Mouse (Mus musculus): Measurements from ENCODE around the gene Kifc5b. TPM values are rescaled to one million over a fixed set of nuclear protein-coding genes. Genes with fewer than 3 reads are reported as not detected.
"Not testable (repeated sequence)": the region's sequence is repeated elsewhere in the genome, so short reads cannot be mapped to it uniquely, and the experiment has no call there.

The Kifc5b gene
- total RNA-seq, 2 experiments from 2014 or later, result 2.9 to 3.1 TPM

DNA sequence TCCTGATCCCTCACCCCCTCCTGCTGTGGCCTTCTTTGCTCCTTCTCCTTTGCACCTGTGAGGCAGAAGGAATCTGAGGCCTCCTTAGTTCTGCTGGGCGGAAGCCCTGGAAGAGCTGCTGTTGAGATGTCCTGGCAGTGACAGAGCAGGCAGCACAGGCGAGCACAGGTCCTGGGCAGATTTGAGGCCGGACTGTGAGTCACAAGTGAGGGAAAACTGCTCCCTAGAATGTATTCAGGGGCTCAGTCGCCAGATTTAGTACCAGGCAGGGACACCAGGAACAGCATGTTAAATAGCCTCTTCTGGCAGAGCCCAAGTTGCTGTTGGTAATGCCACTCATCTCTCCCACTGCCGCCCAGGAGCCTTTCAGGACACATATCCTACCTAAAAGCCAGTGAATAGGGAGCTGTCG is 51.3 kb downstream of the Kifc5b start:
- no peak for DNase-seq (ENCODE audit: extremely low spot score in 1 of 2, low spot score in 1 of 2)

DNA sequence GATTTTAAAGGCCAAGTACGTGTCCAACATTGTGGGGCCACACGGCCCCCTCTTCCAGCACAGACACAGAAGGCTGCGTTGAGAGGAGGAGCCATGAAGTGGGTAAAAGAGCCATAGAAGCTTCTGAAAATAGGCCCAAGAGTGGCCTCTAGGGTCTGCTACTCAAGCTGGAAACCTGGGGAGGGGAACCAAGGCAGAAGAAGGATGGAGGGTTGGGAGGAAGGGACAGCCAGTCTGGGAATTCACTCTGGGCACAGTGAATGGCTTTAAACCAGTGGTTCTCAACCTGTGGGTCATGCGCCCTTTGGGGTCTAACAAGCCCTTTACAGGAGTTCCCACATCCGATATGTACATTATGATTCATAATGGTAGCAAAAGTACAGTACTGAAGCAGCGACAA is 52.4 kb downstream of the Kifc5b start:
- DNase-seq (ENCODE audit: extremely low spot score in 1 of 2, low spot score in 1 of 2), result no peak

DNA sequence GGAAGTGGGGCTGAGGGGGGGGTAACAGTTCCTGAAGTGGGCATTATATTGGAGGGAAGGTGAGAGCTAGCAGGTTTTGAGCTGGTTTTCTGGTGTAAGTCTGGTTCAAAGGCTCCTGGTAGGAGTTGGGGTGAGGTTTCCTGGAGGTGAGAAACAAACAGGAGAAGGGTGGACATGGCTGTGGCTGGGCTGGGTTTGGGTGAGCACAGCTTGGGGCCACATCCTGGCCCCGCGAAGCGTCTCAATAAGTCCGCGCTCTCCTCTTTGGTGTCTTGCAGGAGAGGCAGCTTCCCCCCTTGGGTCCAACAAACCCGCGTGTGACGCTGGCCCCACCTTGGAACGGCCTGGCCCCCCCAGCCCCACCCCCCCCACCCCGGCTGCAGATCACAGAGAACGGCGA is 53.3 kb downstream of the Kifc5b start:
- no peak for DNase-seq (ENCODE audit: extremely low spot score in 1 of 2, low spot score in 1 of 2)

DNA sequence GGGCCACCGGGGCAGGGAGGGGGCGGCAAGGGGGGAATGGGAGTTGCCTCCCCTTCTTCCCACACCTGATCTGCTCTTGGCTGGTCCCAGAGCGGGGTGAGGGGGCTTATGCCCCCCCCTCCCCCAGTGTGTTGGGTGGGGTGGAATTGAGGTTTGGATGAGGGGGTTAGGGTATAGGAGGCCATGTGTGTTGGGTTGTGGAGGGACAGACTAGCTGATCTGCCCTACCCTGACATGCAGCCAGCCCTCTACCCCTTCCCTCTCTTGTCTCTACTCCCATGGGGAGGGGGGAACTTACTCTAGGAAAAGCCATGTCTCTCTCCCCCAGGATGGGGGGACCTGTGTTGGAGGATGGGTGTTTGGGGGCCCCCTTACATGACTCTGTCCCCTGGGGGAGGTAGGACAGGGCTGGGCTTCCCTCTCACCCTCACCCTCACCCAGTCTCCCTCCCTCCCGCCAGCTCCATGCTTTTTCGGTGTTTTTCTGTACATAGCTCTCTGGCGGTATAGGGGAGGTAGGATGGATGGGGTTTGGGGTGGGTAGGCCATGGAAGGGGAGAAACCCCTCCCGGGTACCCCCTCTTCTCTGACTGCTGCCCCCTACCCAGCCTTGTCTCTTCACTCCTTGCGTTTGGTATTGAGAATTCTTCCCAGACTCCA is 54.5 kb downstream of the Kifc5b start:
- DNase-seq (ENCODE audit: extremely low spot score in 1 of 2, low spot score in 1 of 2), result no peak

GRCm38 (mm10) chr17:26972107-26972506 is 55.2 kb downstream of the Kifc5b start:
- DNase-seq (ENCODE audit: extremely low spot score in 1 of 2, low spot score in 1 of 2), result no peak

- peak; percentile 87 for DNase-seq (ENCODE audit: extremely low spot score in 1 of 2, low spot score in 1 of 2)
These were observed 56.0 kb downstream of the Kifc5b start, which contains the start of gene Zbtb9 for GRCm38 (mm10) chr17:26972703-26973574. TSS of gene Zbtb9 (plus strand) at chr17:26973167.

GRCm38 (mm10) chr17:26974547-26974946 is 57.7 kb downstream of the Kifc5b start:
- DNase-seq (ENCODE audit: extremely low spot score in 1 of 2, low spot score in 1 of 2), result no peak

GRCm38 (mm10) chr17:26975415-26975814 is 58.5 kb downstream of the Kifc5b start:
- no peak for DNase-seq (ENCODE audit: extremely low spot score in 1 of 2, low spot score in 1 of 2)

DNA sequence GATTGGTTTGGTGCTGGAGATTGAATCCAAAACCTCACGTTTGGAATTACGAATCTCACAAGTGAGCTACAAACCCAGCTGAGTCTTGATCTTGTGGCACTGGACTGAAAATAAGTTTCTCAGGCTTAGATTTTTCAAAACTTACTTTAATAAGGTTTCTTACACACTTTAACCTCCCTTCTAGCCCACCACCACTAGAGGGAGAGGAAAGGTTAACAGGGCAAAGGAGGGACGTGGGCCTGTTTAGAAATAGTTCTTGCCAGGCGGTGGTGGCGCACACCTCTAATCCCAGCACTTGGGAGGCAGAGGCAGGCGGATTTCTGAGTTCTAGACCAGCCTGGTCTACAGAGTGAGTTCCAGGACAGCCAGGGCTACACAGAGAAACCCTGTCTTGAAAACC is 60.5 kb downstream of the Kifc5b start:
- DNase-seq (ENCODE audit: extremely low spot score in 1 of 2, low spot score in 1 of 2), result not testable (repeated sequence)

GRCm38 (mm10) chr17:26979426-26979825 is 62.5 kb downstream of the Kifc5b start:
- no peak for DNase-seq (ENCODE audit: extremely low spot score in 1 of 2, low spot score in 1 of 2)

DNA sequence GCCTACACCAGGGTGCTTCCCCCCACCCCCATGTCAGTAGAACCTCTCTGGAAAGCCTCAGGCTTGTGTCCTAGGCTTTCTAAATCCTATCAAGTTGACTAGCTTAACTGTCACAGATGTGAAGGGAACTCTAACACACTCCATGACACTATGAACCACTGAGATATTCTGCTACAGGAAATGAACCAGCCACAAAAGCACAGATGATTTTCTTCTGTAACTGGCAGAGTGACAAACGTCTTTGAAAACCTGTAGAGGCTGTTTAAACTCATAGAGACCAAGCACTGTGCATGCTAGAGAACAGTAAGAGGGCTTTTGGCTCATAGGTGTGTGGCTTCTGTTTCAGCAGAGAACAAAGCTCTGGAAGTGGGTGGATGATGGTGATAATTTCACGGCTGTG is 64.2 kb downstream of the Kifc5b start:
- DNase-seq (ENCODE audit: extremely low spot score in 1 of 2, low spot score in 1 of 2), result no peak

Small RNA genes within 50 kb of the gene (microRNA-seq; reads per million reads assigned to microRNA genes)
- gene Gm27775 (0 reads per million in 2 experiments), gene Mir3083 (21.9 to 33.3 reads per million in 2 experiments), gene Mir6968 (1.1 to 4.6 reads per million in 2 experiments)

Other genes with a start within 250 kb of the Kifc5b start
- gene Crebrf, start 201.4 kb upstream of the Kifc5b start, total RNA-seq (2021), result 10 to 100 TPM; 69.0 to 70.2 TPM
- gene Bnip1, start 136.0 kb upstream of the Kifc5b start, total RNA-seq (2021), result 10 to 100 TPM; 28.7 to 29.7 TPM
- not detected for gene Nkx2-5, start 72.1 kb upstream of the Kifc5b start, total RNA-seq (2021)
- 10 to 100 TPM; 27.0 to 29.4 TPM for gene Phf1, start 16.0 kb downstream of the Kifc5b start, total RNA-seq (2021)
- 100 to 1,000 TPM; 100 to 113 TPM for gene Cuta, start 22.5 kb downstream of the Kifc5b start, total RNA-seq (2021)
- gene Syngap1, start 24.2 kb downstream of the Kifc5b start, total RNA-seq (2021), result 100 to 1,000 TPM; 399 to 523 TPM
- gene Zbtb9, start 56.1 kb downstream of the Kifc5b start, total RNA-seq (2021), result 10 to 100 TPM; 14.8 to 16.2 TPM
- 10 to 100 TPM; 15.4 to 16.3 TPM for gene Bak1, start 111.9 kb downstream of the Kifc5b start, total RNA-seq (2021)
- 1 to 10 TPM; 1.5 to 2.1 TPM for gene Itpr3, start 140.2 kb downstream of the Kifc5b start, total RNA-seq (2021)
- gene Uqcc2, start 216.8 kb downstream of the Kifc5b start, total RNA-seq (2021), result 100 to 1,000 TPM; 199 to 213 TPM

Data from layer of hippocampus, postnatal 25 days (tissue).